Mouse (Mus musculus) forebrain, embryonic 14.5 days (tissue): Measurements from ENCODE around the gene Slc38a2. TPM values are rescaled to one million over a fixed set of nuclear protein-coding genes. Genes with fewer than 3 reads are reported as not detected.
A peak's percentile ranks its signal among the peaks of the same experiment; 100 is the strongest.

Experiments used
- ATAC-seq: fragments of 200-750 bp; cut with Nextera tagmentation; 2 replicates; pipeline ENCODE4 v1.8.0; 2017; ENCODE audit warnings: mild to moderate bottlenecking, moderate library complexity
- DNase-seq: peaks from one replicate; pipeline ENCODE4 v3.0.0-alpha.2; 2015; ENCODE audit warnings: low spot score
- H3K27ac ChIP-seq: fragments of 300-500 bp; sonication (generic); 2 replicates; pipeline ENCODE4 v1.5.1; 2014; ENCODE audit warnings: low read depth, mild to moderate bottlenecking, control low read depth, low read length, moderate library complexity
- H3K27me3 ChIP-seq: fragments of 300-500 bp; sonication (generic); replicated peaks from 2 replicates; pipeline ENCODE4 v1.6.1; 2014; ENCODE audit warnings: low read length, control low read depth, mixed read lengths; ENCODE audit not compliant: control insufficient read depth, insufficient read depth
- H3K36me3 ChIP-seq: fragments of 300-500 bp; sonication (generic); 2 replicates; pipeline ENCODE4 v1.6.1; 2014; ENCODE audit warnings: low read length, control low read depth; ENCODE audit not compliant: control insufficient read depth, insufficient read depth
- H3K4me1 ChIP-seq: fragments of 300-500 bp; sonication (generic); 2 replicates; pipeline ENCODE4 v1.6.1; 2014; ENCODE audit warnings: antibody characterized with exemption, low read length, control low read depth; ENCODE audit not compliant: control insufficient read depth, insufficient read depth
- H3K4me2 ChIP-seq: fragments of 300-500 bp; sonication (generic); 2 replicates; pipeline ENCODE4 v1.6.1; 2014; ENCODE audit warnings: mild to moderate bottlenecking, control low read depth, low read length
- H3K4me3 ChIP-seq: fragments of 300-500 bp; sonication (generic); 2 replicates; pipeline ENCODE4 v1.5.1; 2014; ENCODE audit warnings: low read depth, low read length, control low read depth
- H3K9ac ChIP-seq: fragments of 300-500 bp; sonication (generic); 2 replicates; pipeline ENCODE4 v1.6.1; 2014; ENCODE audit warnings: mild to moderate bottlenecking, low read length, control low read depth, moderate library complexity
- H3K9me3 ChIP-seq: fragments of 300-500 bp; sonication (generic); replicated peaks from 2 replicates; pipeline ENCODE4 v1.6.1; 2016; ENCODE audit warnings: low read length, control low read depth, mixed read lengths; ENCODE audit not compliant: control insufficient read depth
- WGBS: fragments of 180-500 bp; shearing (Covaris S2); extraction: QIAGEN DNeasy Blood & Tissue Kit; methylation state at CpG from one replicate; pipeline ENCODE4 v1.1.7; 2014; 5-methylcytosine and 5-hydroxymethylcytosine counted together
- polyA plus RNA-seq: library from polyadenylated mRNA; unstranded; fragments of >200 nt; fragmentation: Nextera tagmentation; extraction: Ambion mirVana; gene quantifications from 2 replicates; pipeline ENCODE4 v1.2.1, GENCODE M21; 2014

The Slc38a2 gene
- polyA plus RNA-seq, 1 experiment from 2014 or later, result 142 TPM

- no peaks in the 10 kb centered on the region for H3K27me3 ChIP-seq
- H3K36me3 ChIP-seq, result peaks cover 78% of the 10 kb centered on the region
- no peaks in the 10 kb centered on the region for H3K9me3 ChIP-seq
- H3K4me1 ChIP-seq, result peaks cover 29% of the 10 kb centered on the region
- no peak overlapping the region for H3K27ac ChIP-seq
- ATAC-seq (no peak), DNase-seq (no peak)
- peak overlapping the region; percentile 100 for H3K9ac ChIP-seq
- peak overlapping the region; percentile 88 for H3K4me2 ChIP-seq
- 75% methylated on average over 26 of the region's 26 CpGs for WGBS
- H3K4me3 ChIP-seq, result peak overlapping the region; percentile 95
Measured at GRCm38 (mm10) chr15:96695455-96696421, 3.8 kb downstream of the Slc38a2 start.

DNA sequence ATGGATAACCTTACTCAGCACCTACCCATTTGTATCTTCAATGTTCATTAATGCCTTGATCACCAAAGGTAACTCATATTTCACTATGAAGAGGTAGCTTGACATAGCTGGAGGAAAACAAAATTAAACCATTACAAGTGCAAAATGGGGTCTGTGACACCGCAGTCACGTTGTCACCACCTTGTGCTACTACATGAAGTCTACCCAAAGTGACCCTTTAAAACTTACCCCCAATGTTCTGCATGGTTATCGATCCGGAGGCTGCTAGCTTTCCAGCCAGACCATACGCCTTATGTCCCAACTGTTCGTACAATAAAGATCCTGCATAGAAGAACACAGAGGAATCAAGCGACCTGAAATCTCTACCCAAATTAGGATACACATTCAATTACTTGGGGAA is 4.5 kb downstream of the Slc38a2 start:
- peaks cover 24% of the 10 kb centered on the region for H3K4me1 ChIP-seq
- 93% methylated on average over 7 of the region's 7 CpGs for WGBS
- no peak overlapping the region for H3K4me3 ChIP-seq
- no peaks in the 10 kb centered on the region for H3K27me3 ChIP-seq
- no peak for DNase-seq
- H3K9ac ChIP-seq, result no peak overlapping the region
- H3K4me2 ChIP-seq, result 0 out of 2 replicates have a peak overlapping the region, but pooled peaks have one; percentile 88
- no peaks in the 10 kb centered on the region for H3K9me3 ChIP-seq
- ATAC-seq, result no peak
- H3K27ac ChIP-seq, result no peak overlapping the region
- peaks cover 86% of the 10 kb centered on the region for H3K36me3 ChIP-seq

- peaks cover 96% of the 10 kb centered on the region for H3K36me3 ChIP-seq
- 69% methylated on average over 14 of the region's 14 CpGs for WGBS
- peaks cover 24% of the 10 kb centered on the region for H3K4me1 ChIP-seq
- H3K27ac ChIP-seq, result no peak overlapping the region
- no peak overlapping the region for H3K9ac ChIP-seq
- H3K4me2 ChIP-seq, result no peak overlapping the region
- ATAC-seq, result no peak
- H3K27me3 ChIP-seq, result no peaks in the 10 kb centered on the region
- peak; percentile 53 for DNase-seq
- no peak overlapping the region for H3K4me3 ChIP-seq
- no peaks in the 10 kb centered on the region for H3K9me3 ChIP-seq
Measured at GRCm38 (mm10) chr15:96693688-96694087, 5.8 kb downstream of the Slc38a2 start.

DNA sequence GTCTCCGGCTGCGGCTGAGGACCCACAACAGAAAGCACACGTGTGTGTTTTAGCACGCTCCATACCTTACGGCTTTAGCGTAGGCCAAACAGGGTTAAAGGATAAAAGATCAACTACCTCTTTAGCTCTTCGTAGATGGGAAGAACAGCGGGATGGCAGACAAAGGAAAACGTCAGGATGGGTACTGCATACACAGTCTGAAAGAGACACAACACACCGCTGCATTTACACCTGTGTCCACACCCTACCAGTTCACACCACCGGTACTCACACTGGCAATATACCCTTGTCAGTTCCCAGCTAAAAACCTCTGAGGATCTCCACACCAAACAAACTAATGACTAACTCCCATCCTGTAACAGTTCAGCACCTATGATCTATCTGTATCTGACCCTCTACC is 7.1 kb downstream of the Slc38a2 start:
- no peak for DNase-seq
- WGBS, result 93% methylated on average over 11 of the region's 11 CpGs
- ATAC-seq, result no peak
- H3K4me1 ChIP-seq, result peaks cover 19% of the 10 kb centered on the region
- no peaks in the 10 kb centered on the region for H3K9me3 ChIP-seq
- peaks cover 95% of the 10 kb centered on the region for H3K36me3 ChIP-seq
- no peak overlapping the region for H3K4me2 ChIP-seq
- H3K27me3 ChIP-seq, result no peaks in the 10 kb centered on the region
- no peak overlapping the region for H3K9ac ChIP-seq
- H3K4me3 ChIP-seq, result no peak overlapping the region
- H3K27ac ChIP-seq, result no peak overlapping the region

GRCm38 (mm10) chr15:96691381-96691780 is 8.1 kb downstream of the Slc38a2 start:
- H3K9ac ChIP-seq, result no peak overlapping the region
- H3K9me3 ChIP-seq, result no peaks in the 10 kb centered on the region
- ATAC-seq (no peak), DNase-seq (no peak)
- no peaks in the 10 kb centered on the region for H3K27me3 ChIP-seq
- H3K4me2 ChIP-seq, result no peak overlapping the region
- no peak overlapping the region for H3K27ac ChIP-seq
- H3K4me3 ChIP-seq, result no peak overlapping the region
- H3K4me1 ChIP-seq, result peaks cover 10% of the 10 kb centered on the region
- WGBS, result 91% methylated on average over 15 of the region's 15 CpGs
- peaks cover 88% of the 10 kb centered on the region for H3K36me3 ChIP-seq

DNA sequence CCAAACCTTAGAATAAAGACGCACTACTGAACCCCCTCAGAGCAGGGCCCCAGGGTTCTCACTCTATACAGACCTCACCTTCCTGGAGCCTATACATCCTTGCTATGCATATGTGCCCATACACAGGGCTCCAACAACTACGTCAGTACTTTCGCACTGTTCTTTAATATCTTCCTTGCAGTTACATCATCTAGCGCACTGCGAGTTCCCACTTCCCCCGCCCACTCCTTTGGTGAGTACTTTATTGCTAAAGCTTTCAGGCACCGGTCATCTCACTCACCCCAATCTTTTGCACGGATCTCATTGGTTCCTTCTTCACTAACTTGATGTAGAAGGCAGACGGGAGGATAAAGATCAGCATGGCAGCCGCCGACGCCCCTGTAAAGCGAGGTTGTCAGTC is 8.7 kb downstream of the Slc38a2 start:
- WGBS, result 93% methylated on average over 13 of the region's 13 CpGs

DNA sequence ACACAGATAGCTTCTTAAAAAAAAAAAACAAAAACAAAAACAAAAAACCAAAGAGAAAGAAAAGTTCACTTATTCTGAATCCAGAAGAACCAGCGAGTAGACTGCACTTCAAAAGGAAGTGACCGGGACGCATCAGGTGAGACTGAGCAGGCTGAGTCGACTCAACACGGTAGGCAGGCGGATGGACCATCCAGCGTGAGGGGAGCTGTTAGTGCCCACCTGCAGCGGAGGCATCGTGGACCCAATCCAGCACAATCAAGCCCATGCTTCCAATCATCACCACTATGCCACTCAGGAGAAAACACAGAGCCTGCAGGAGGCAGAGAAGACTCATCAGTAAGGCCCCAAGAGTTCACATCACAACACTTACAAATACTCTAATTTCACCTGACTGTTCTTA is 9.6 kb downstream of the Slc38a2 start:
- WGBS, result 93% methylated on average over 9 of the region's 9 CpGs
- H3K36me3 ChIP-seq, result peaks cover 73% of the 10 kb centered on the region
- no peaks in the 10 kb centered on the region for H3K27me3 ChIP-seq
- H3K27ac ChIP-seq, result no peak overlapping the region
- DNase-seq (no peak), ATAC-seq (no peak)
- H3K9me3 ChIP-seq, result no peaks in the 10 kb centered on the region
- no peak overlapping the region for H3K4me3 ChIP-seq
- no peak overlapping the region for H3K9ac ChIP-seq
- no peaks in the 10 kb centered on the region; the same call in 1 of the 2 replicates for H3K4me1 ChIP-seq
- no peak overlapping the region for H3K4me2 ChIP-seq

More for the DNA sequence above, 8.7 kb downstream of the Slc38a2 start:
- Histone ChIP-seq H3K27ac (no peak overlapping the region), H3K9me3 (no peaks in the 10 kb centered on the region), H3K4me2 (no peak overlapping the region), H3K4me3 (no peak overlapping the region), H3K36me3 (peaks cover 82% of the 10 kb centered on the region), H3K9ac (no peak overlapping the region), H3K27me3 (no peaks in the 10 kb centered on the region), H3K4me1 (peaks cover 5% of the 10 kb centered on the region; the same call in 1 of the 2 replicates)
- DNase-seq (no peak), ATAC-seq (no peak)

DNA sequence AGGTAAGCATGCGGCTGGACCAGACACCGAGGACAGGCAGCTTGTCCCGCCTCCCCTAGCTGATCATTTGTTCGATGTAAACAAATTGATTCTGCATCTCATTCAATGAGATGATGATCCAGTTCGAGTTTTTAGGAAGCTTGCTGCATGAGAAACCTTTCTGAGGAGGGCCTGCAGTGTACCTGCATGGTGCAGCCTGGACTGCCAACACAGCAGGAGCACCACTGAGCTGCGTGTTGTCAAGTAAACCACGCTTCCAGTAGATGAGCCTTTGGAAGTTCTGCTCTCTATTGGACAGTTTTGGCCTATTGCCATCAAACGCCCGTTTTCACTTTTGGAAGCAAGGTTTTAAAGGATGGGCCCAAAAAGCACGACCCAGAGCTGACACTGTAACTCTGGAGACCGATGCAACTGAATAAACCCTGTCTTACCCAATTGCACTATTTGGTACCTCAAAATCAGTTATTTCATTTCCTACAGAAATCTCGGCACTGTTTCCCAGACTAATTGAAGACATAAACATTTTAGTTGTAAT is 10.7 kb downstream of the Slc38a2 start:
- DNase-seq, result no peak
- Histone ChIP-seq H3K9ac (no peak overlapping the region), H3K9me3 (no peaks in the 10 kb centered on the region), H3K4me1 (no peaks in the 10 kb centered on the region), H3K36me3 (peaks cover 62% of the 10 kb centered on the region), H3K27me3 (no peaks in the 10 kb centered on the region), H3K4me2 (no peak overlapping the region), H3K27ac (no peak overlapping the region), H3K4me3 (no peak overlapping the region)
- WGBS, result 80% methylated on average over 12 of the region's 12 CpGs
- no peak for ATAC-seq

DNA sequence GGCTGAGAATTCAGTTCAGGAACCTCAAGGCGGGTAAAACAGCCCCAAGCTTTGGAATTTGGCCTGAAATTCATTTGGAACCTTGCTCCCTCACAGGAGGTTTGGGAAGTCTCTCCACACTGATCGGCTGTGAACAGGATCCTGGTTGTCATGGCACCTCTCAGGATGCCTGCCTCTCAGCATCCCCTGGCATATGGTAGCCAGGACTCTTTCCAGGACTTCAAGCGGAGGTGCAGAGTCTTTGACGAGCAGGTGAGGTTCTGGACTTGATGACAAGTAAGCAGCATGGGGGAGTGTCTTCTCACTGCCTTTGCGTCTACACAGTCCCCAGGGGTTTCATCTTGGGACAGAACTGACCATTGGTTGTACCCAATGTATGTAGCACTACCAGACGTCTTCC is 11.5 kb downstream of the Slc38a2 start:
- Histone ChIP-seq H3K36me3 (peaks cover 54% of the 10 kb centered on the region), H3K4me3 (no peak overlapping the region), H3K27me3 (no peaks in the 10 kb centered on the region), H3K4me2 (no peak overlapping the region), H3K4me1 (no peaks in the 10 kb centered on the region), H3K9ac (no peak overlapping the region), H3K9me3 (no peaks in the 10 kb centered on the region), H3K27ac (no peak overlapping the region)
- WGBS, result 82% methylated on average over 6 of the region's 6 CpGs
- ATAC-seq (0 out of 2 replicates have a peak, but pooled peaks have one; percentile 11), DNase-seq (no peak)
